ENCODE assay signal across 29 mouse cellular contexts in genomic region chr2:117662653-117663052, GRCm38 (mm10).
A peak's percentile ranks its signal among the peaks of the same experiment; 100 is the strongest.
DNase-seq lines count a peak whose midpoint lies in the region; ATAC-seq and TF ChIP-seq lines count a peak whose summit lies in the region.
"Had no signal": no experiment of that assay in that cellular context is flagged by ENCODE, and none has a peak within 500 bp of the region (broad histone marks: within the 10 kb centered on the region; RNA-seq: fewer than 3 reads in every experiment).

No protein-coding gene starts in this region.

- no peaks in the 10 kb centered on the region for H3K4me1 ChIP-seq in lung, embryonic 14.5 days (ENCODE audit: insufficient read depth)
- H3K4me1 ChIP-seq in lung, adult 2 months (ENCODE audit: control insufficient read depth, insufficient read depth, low read length): no peaks in the 10 kb centered on the region
- H3K4me1 ChIP-seq in lung, postnatal 0 days (ENCODE audit: insufficient read depth, low read depth, low read length): no peaks in the 10 kb centered on the region
- H3K4me1 ChIP-seq: forebrain, embryonic 12.5 days; forebrain, embryonic 15.5 days; heart, embryonic 12.5 days; heart, embryonic 15.5 days; hindbrain, embryonic 10.5 days; hindbrain, embryonic 13.5 days had no signal

- no peak overlapping the region for H3K4me2 ChIP-seq in lung, embryonic 14.5 days
- H3K4me2 ChIP-seq in lung, postnatal 0 days (replicated peaks; ENCODE audit: low read depth, low read length): no peak overlapping the region
- H3K4me2 ChIP-seq: embryonic facial prominence, embryonic 13.5 days; forebrain, embryonic 12.5 days; forebrain, embryonic 15.5 days; heart, embryonic 12.5 days; heart, embryonic 15.5 days; hindbrain, embryonic 13.5 days had no signal

- peak; percentile 87 for ATAC-seq in lung, embryonic 14.5 days (ENCODE audit: insufficient read depth)
- peak; percentile 76 for ATAC-seq in lung, postnatal 0 days
- ATAC-seq: CD4-positive, CD25-positive, alpha-beta regulatory T cell, adult 4 months; forebrain, embryonic 15.5 days; hindbrain, embryonic 16.5 days had no signal

- no peak for TF ChIP-seq CTCF in lung, embryonic 14.5 days (IDR thresholded peaks at IDR 0.05; ENCODE audit: low read depth)
- no peak for TF ChIP-seq CTCF in lung, adult 2 months (IDR thresholded peaks at IDR 0.05; ENCODE audit: insufficient read depth, low read length)
- TF ChIP-seq CTCF in lung, postnatal 0 days (IDR thresholded peaks at IDR 0.05): no peak

- H3K36me3 ChIP-seq in lung, embryonic 14.5 days (ENCODE audit: insufficient read depth): no peaks in the 10 kb centered on the region
- no peaks in the 10 kb centered on the region for H3K36me3 ChIP-seq in lung, postnatal 0 days (ENCODE audit: insufficient read depth, low read length)
- H3K36me3 ChIP-seq: embryonic facial prominence, embryonic 10.5 days; embryonic facial prominence, embryonic 13.5 days; forebrain, embryonic 12.5 days; forebrain, embryonic 15.5 days; heart, embryonic 12.5 days; heart, embryonic 15.5 days; hindbrain, embryonic 10.5 days; hindbrain, embryonic 13.5 days had no signal

- H3K4me3 ChIP-seq in lung, embryonic 14.5 days (ENCODE audit: low read depth, low read length): no peak overlapping the region
- H3K4me3 ChIP-seq in lung, adult 2 months (replicated peaks; ENCODE audit: extremely low read depth, low read depth, low read length): no peak overlapping the region
- no peak overlapping the region for H3K4me3 ChIP-seq in lung, postnatal 0 days (ENCODE audit: low read depth, low read length)
- H3K4me3 ChIP-seq: embryonic facial prominence, embryonic 10.5 days; embryonic facial prominence, embryonic 13.5 days; erythroblast, embryonic 14.5 days; forebrain, embryonic 12.5 days; forebrain, embryonic 15.5 days; heart, embryonic 12.5 days; heart, embryonic 15.5 days; hindbrain, embryonic 10.5 days; hindbrain, embryonic 13.5 days had no signal

- no peak for TF ChIP-seq POLR2A in lung, adult 2 months (IDR thresholded peaks at IDR 0.05; ENCODE audit: borderline replicate concordance, extremely low read depth, low read depth, low read length)

- TF ChIP-seq EP300 in lung, postnatal 0 days (IDR thresholded peaks at IDR 0.05): peak; percentile 33; the same call in 1 of the 2 replicates

- H3K27me3 ChIP-seq in lung, embryonic 14.5 days (ENCODE audit: insufficient read depth, low read length): no peaks in the 10 kb centered on the region
- no peaks in the 10 kb centered on the region for H3K27me3 ChIP-seq in lung, postnatal 0 days (replicated peaks; ENCODE audit: insufficient read depth, low read length)
- H3K27me3 ChIP-seq: embryonic facial prominence, embryonic 13.5 days; forebrain, embryonic 12.5 days; forebrain, embryonic 15.5 days; heart, embryonic 12.5 days; heart, embryonic 15.5 days had no signal

- H3K27ac ChIP-seq in lung, embryonic 14.5 days (ENCODE audit: low read depth): no peak overlapping the region
- no peak overlapping the region for H3K27ac ChIP-seq in lung, postnatal 0 days (ENCODE audit: low read length)
- H3K27ac ChIP-seq: embryonic facial prominence, embryonic 10.5 days; embryonic facial prominence, embryonic 13.5 days; forebrain, embryonic 12.5 days; forebrain, embryonic 15.5 days; heart, embryonic 15.5 days; hindbrain, embryonic 10.5 days; hindbrain, embryonic 13.5 days had no signal

- no peak overlapping the region for H3K9ac ChIP-seq in lung, embryonic 14.5 days
- H3K9ac ChIP-seq in lung, postnatal 0 days (replicated peaks; ENCODE audit: low read depth): no peak overlapping the region
- H3K9ac ChIP-seq: embryonic facial prominence, embryonic 13.5 days; forebrain, embryonic 12.5 days; forebrain, embryonic 15.5 days; heart, embryonic 12.5 days; heart, embryonic 15.5 days; hindbrain, embryonic 13.5 days had no signal

- peak; percentile 73 for DNase-seq in lung, embryonic 14.5 days
- no peak for DNase-seq in lung, adult 2 months
- peak; percentile 63 for DNase-seq in lung, postnatal 0 days (ENCODE audit: low spot score)
- no peak for DNase-seq in lung, postnatal 25 days (ENCODE audit: low spot score)
- peak; percentile 13 for DNase-seq in retina, embryonic 14.5 days (ENCODE audit: low spot score)
- DNase-seq in cerebellum, postnatal 10 days: no peak
- DNase-seq: adrenal gland, adult 2 months; adrenal gland, postnatal 14 days; B cell, adult 2 months; cerebellum, adult 11 months; cerebellum, adult 2 months; cerebellum, adult 9-11 months; cerebellum, postnatal 36 days; embryo, embryonic 11 days; gastrocnemius, postnatal 25 days; heart, adult 18-20 months; heart, postnatal 10 days; heart, postnatal 36 days had no signal

- no peaks in the 10 kb centered on the region for H3K9me3 ChIP-seq in lung, embryonic 14.5 days (ENCODE audit: low read depth, low read length)
- H3K9me3 ChIP-seq in lung, postnatal 0 days (ENCODE audit: low read length): no peaks in the 10 kb centered on the region
- H3K9me3 ChIP-seq: embryonic facial prominence, embryonic 10.5 days; embryonic facial prominence, embryonic 13.5 days; forebrain, embryonic 12.5 days; forebrain, embryonic 15.5 days; heart, embryonic 12.5 days; heart, embryonic 15.5 days; hindbrain, embryonic 10.5 days; hindbrain, embryonic 13.5 days had no signal

Comparison
In these comparisons a context has a peak if more than half of its experiments do, and no peak if none do; other contexts are left out.
1. DNase-seq: peak in lung, embryonic 14.5 days (single experiment), lung, postnatal 0 days (single experiment) and retina, embryonic 14.5 days (single experiment); none in lung, adult 2 months (single experiment), lung, postnatal 25 days (single experiment) and cerebellum, postnatal 10 days (0 of 2).